Mouse (Mus musculus): ENCODE measurements around the gene Sox2. TPM values are rescaled to one million over a fixed set of nuclear protein-coding genes. Genes with fewer than 3 reads are reported as not detected.

The Sox2 gene
- polyA plus RNA-seq, 1 experiment from 2014 or later, result 0.08 TPM

DNA sequence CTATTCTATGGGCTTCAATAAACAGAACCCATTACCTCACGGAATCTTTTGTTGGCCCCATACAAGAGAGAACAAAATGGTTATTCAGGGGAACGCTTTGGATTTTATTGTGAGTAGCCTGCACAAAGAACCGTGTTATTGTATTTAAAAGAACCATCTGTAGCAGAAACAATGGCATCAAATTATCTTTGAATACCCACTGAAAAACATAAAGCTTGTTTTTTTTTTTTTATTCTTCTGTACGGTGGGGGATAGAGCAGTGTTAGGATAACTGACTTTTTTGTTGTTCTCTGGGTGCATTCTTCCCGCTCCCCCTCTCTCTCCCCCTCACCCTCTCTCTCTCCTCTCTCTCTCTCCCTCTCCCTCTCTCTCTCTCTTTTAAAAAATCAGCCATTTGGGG lies 12.3 kb upstream of the Sox2 start:
- ATAC-seq (replicated peaks; ENCODE audit: low FRiP score), result no peak
- Histone ChIP-seq H3K9ac (no peak overlapping the region), H3K4me3 (replicated peaks) (no peak overlapping the region), H3K27ac (no peak overlapping the region), H3K27me3 (peaks cover 84% of the 10 kb centered on the region), H3K36me3 (no peaks in the 10 kb centered on the region), H3K4me2 (no peak overlapping the region), H3K4me1 (peaks cover 19% of the 10 kb centered on the region), H3K9me3 (replicated peaks) (no peaks in the 10 kb centered on the region)
- 38% methylated on average over 5 of the region's 5 CpGs for WGBS

DNA sequence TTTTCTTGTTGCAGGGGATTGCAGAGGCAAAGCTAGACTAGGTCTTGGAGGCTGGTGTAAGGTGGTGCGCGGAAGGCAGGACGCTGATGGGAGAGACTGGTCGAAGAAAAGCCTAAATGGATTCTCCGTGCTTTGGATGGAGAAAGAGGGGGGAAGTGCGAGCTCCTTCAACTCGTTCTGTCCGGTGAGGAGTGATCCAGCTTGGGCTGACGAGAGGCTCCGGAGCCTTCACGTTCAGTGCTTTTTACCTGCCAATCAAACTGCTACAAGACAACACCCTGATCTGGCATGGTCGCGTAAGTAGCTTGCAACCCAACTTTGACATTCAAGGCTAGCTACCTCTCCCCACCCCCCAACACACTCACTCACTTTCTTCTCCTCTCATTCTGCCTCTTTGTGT lies 11.9 kb upstream of the Sox2 start:
- Histone ChIP-seq H3K9me3 (replicated peaks) (no peaks in the 10 kb centered on the region), H3K27ac (no peak overlapping the region), H3K4me2 (no peak overlapping the region), H3K4me3 (replicated peaks) (no peak overlapping the region), H3K4me1 (peaks cover 19% of the 10 kb centered on the region), H3K27me3 (peaks cover 88% of the 10 kb centered on the region), H3K36me3 (no peaks in the 10 kb centered on the region), H3K9ac (no peak overlapping the region)
- 4% methylated on average over 13 of the region's 13 CpGs for WGBS
- ATAC-seq (replicated peaks; ENCODE audit: low FRiP score), result no peak

DNA sequence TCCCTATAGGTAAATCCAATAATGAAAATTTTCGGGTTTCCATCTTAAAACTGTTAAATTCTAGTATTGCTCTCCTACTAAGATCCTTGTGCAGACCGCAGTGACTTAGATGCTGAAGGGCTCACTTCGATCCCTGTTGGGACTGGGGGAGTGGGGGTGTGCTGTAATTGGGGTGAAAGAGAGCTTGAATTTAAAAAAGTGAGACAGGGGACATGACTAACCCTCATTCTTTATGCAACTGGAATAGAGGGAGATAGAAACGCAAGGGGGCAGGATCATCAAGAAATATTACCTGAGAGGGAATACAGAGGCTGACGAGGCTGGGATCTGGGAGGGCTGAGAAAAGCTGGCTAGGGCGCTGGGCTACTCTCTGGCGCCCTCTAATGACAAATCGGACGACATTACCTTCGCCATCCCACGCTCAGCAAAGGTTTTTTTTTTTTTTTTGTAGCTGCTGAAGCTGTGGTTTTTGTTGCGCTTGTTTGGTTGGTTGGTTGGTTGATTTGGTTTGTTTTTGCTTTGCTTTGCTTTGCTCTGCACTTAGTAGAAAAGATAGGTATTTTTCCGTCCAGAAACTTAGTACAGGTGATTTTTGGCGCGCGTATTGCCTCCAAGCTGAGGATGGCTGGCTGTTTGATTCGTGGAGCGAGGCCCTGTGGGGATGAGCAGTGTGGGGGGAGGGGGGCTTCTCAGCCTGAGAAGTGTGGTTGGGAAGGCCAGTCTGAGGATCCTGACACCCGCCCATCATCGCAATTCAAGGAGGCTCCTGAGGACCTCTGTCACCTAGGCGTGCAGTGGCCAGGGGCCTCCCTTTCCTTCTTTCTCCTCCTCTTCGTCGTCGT lies 11.0 kb upstream of the Sox2 start:
- 0 out of 2 replicates have a peak overlapping the region, but pooled peaks have one; percentile 20 for H3K4me2 ChIP-seq
- no peak overlapping the region for H3K4me3 ChIP-seq (replicated peaks)
- H3K27me3 ChIP-seq, result peaks cover 93% of the 10 kb centered on the region
- H3K4me1 ChIP-seq, result peaks cover 19% of the 10 kb centered on the region
- no peaks in the 10 kb centered on the region for H3K36me3 ChIP-seq
- peak; percentile 63 for ATAC-seq (replicated peaks; ENCODE audit: low FRiP score)
- no peak overlapping the region for H3K27ac ChIP-seq
- WGBS, result 5% methylated on average over 24 of the region's 24 CpGs
- no peak overlapping the region for H3K9ac ChIP-seq
- H3K9me3 ChIP-seq (replicated peaks), result no peaks in the 10 kb centered on the region

DNA sequence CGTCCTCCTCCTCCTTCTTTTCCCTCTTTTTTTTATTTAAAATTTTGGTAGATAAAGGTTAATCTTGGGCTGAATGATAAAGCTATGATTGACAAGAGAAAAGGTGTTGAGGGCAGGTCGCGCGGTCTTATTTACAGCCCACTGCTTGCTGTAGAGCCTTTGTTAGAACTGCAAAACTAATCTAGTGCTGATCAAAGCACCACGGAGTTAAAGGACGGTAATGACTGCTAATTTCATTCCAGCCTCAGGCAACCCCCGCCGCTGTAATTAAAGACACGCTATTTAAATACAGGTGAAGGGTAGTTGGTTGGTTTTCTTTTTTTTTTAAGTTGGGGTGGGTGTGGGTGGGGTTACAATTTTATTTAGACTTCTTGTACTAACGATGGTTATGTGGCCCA lies 10.3 kb upstream of the Sox2 start:
- H3K27ac ChIP-seq, result no peak overlapping the region
- peaks cover 93% of the 10 kb centered on the region for H3K27me3 ChIP-seq
- no peaks in the 10 kb centered on the region for H3K36me3 ChIP-seq
- WGBS, result 2% methylated on average over 10 of the region's 10 CpGs
- no peak overlapping the region for H3K9ac ChIP-seq
- no peak overlapping the region for H3K4me3 ChIP-seq (replicated peaks)
- peaks cover 19% of the 10 kb centered on the region for H3K4me1 ChIP-seq
- H3K9me3 ChIP-seq (replicated peaks), result no peaks in the 10 kb centered on the region
- H3K4me2 ChIP-seq, result no peak overlapping the region
- no peak for ATAC-seq (replicated peaks; ENCODE audit: low FRiP score)

- H3K4me1 ChIP-seq, result peaks cover 19% of the 10 kb centered on the region
- H3K27me3 ChIP-seq, result peaks cover 93% of the 10 kb centered on the region
- no peaks in the 10 kb centered on the region for H3K36me3 ChIP-seq
- 7% methylated on average over 8 of the region's 8 CpGs for WGBS
- H3K4me2 ChIP-seq, result no peak overlapping the region
- H3K27ac ChIP-seq, result no peak overlapping the region
- H3K9ac ChIP-seq, result no peak overlapping the region
- H3K4me3 ChIP-seq (replicated peaks), result no peak overlapping the region
- no peak for ATAC-seq (replicated peaks; ENCODE audit: low FRiP score)
- no peaks in the 10 kb centered on the region for H3K9me3 ChIP-seq (replicated peaks)
Measured at GRCm38 (mm10) chr3:34640276-34640675, 9.9 kb upstream of the Sox2 start.

- no peaks in the 10 kb centered on the region for H3K9me3 ChIP-seq (replicated peaks)
- no peak overlapping the region for H3K9ac ChIP-seq
- ATAC-seq (replicated peaks; ENCODE audit: low FRiP score), result no peak; the same call in 1 of the 2 replicates
- no peak overlapping the region for H3K27ac ChIP-seq
- peaks cover 97% of the 10 kb centered on the region for H3K27me3 ChIP-seq
- H3K4me2 ChIP-seq, result no peak overlapping the region
- H3K36me3 ChIP-seq, result no peaks in the 10 kb centered on the region
- H3K4me3 ChIP-seq (replicated peaks), result no peak overlapping the region
- WGBS, result 3% methylated on average over 33 of the region's 33 CpGs
- H3K4me1 ChIP-seq, result peaks cover 19% of the 10 kb centered on the region
Measured at GRCm38 (mm10) chr3:34640690-34641600, 9.3 kb upstream of the Sox2 start.

GRCm38 (mm10) chr3:34641756-34642497 lies 8.3 kb upstream of the Sox2 start:
- H3K9me3 ChIP-seq (replicated peaks), result no peaks in the 10 kb centered on the region
- H3K36me3 ChIP-seq, result no peaks in the 10 kb centered on the region
- peaks cover 99% of the 10 kb centered on the region for H3K27me3 ChIP-seq
- no peak overlapping the region for H3K9ac ChIP-seq
- H3K4me1 ChIP-seq, result peaks cover 19% of the 10 kb centered on the region
- 1% methylated on average over 38 of the region's 38 CpGs for WGBS
- H3K27ac ChIP-seq, result no peak overlapping the region
- no peak for ATAC-seq (replicated peaks; ENCODE audit: low FRiP score)
- peak overlapping the region; percentile 25 for H3K4me3 ChIP-seq (replicated peaks)
- peak overlapping the region; percentile 46 for H3K4me2 ChIP-seq

GRCm38 (mm10) chr3:34642498-34642941 lies 7.7 kb upstream of the Sox2 start:
- Histone ChIP-seq H3K36me3 (no peaks in the 10 kb centered on the region), H3K27ac (no peak overlapping the region), H3K4me2 (peak overlapping the region; percentile 46), H3K4me3 (replicated peaks) (peak overlapping the region; percentile 25), H3K9ac (no peak overlapping the region), H3K9me3 (replicated peaks) (no peaks in the 10 kb centered on the region), H3K27me3 (peaks cover 99% of the 10 kb centered on the region), H3K4me1 (peaks cover 19% of the 10 kb centered on the region)
- ATAC-seq (replicated peaks; ENCODE audit: low FRiP score), result no peak
- under 1% methylated on average over 20 of the region's 20 CpGs for WGBS

DNA sequence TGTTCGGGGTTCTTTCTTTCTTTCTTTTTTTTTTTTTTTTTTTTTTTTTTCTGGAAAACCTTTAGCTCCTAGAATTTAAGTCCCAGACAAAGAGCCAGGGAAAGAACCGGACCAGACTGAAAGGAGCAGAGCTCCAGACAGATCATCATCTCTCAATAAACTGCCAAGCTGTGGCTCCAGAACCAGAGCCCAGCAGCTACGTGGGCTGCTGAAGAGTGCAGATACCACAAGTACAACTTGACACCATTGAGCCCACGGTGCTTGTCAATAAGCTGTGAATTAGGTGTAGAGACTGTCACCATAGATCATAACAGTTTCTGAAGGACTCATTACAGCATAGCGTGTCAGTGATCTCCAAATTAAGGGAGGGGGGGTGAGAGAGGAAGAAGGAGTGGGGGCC lies 7.1 kb upstream of the Sox2 start:
- H3K4me3 ChIP-seq (replicated peaks), result no peak overlapping the region
- H3K4me1 ChIP-seq, result peaks cover 22% of the 10 kb centered on the region
- no peaks in the 10 kb centered on the region for H3K36me3 ChIP-seq
- H3K9ac ChIP-seq, result no peak overlapping the region
- H3K27me3 ChIP-seq, result peaks cover 97% of the 10 kb centered on the region
- no peaks in the 10 kb centered on the region for H3K9me3 ChIP-seq (replicated peaks)
- no peak overlapping the region for H3K27ac ChIP-seq
- 11% methylated on average over 5 of the region's 5 CpGs for WGBS
- ATAC-seq (replicated peaks; ENCODE audit: low FRiP score), result no peak
- H3K4me2 ChIP-seq, result no peak overlapping the region

GRCm38 (mm10) chr3:34643536-34644115 lies 6.6 kb upstream of the Sox2 start:
- no peaks in the 10 kb centered on the region for H3K36me3 ChIP-seq
- H3K4me3 ChIP-seq (replicated peaks), result no peak overlapping the region
- peaks cover 97% of the 10 kb centered on the region for H3K27me3 ChIP-seq
- H3K4me1 ChIP-seq, result peaks cover 25% of the 10 kb centered on the region
- ATAC-seq (replicated peaks; ENCODE audit: low FRiP score), result no peak
- no peak overlapping the region for H3K4me2 ChIP-seq
- no peaks in the 10 kb centered on the region for H3K9me3 ChIP-seq (replicated peaks)
- 5% methylated on average over 15 of the region's 15 CpGs for WGBS
- H3K9ac ChIP-seq, result no peak overlapping the region
- no peak overlapping the region for H3K27ac ChIP-seq

DNA sequence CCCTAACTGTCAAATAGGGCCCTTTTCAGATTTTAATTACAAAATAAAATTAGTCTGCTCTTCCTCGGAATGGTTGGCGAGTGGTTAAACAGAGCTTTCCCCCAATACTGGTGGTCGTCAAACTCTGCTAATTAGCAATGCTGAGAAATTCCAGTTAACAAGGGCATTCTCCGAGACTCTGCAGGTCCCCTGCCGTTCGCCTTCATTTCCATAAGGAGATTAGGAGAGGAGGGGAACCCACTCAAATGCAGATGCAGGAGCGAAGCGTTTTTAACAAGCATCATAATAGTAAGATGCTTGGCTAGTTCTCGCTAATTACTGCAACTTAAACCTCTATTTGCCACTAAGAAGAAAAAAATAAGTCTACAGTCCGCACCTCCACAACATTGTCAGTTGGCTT lies 4.0 kb upstream of the Sox2 start:
- WGBS, result 2% methylated on average over 10 of the region's 10 CpGs
- no peak overlapping the region for H3K27ac ChIP-seq
- no peaks in the 10 kb centered on the region for H3K36me3 ChIP-seq
- H3K27me3 ChIP-seq, result peaks cover 97% of the 10 kb centered on the region
- H3K4me3 ChIP-seq (replicated peaks), result no peak overlapping the region
- H3K4me1 ChIP-seq, result peaks cover 39% of the 10 kb centered on the region
- no peaks in the 10 kb centered on the region for H3K9me3 ChIP-seq (replicated peaks)
- ATAC-seq (replicated peaks; ENCODE audit: low FRiP score), result no peak
- no peak overlapping the region for H3K4me2 ChIP-seq
- H3K9ac ChIP-seq, result no peak overlapping the region
